ENCODE assay signal across 8 mouse cellular contexts in genomic region chr7:102248691-102249404, GRCm38 (mm10). TPM values are rescaled to one million over a fixed set of nuclear protein-coding genes. Genes with fewer than 3 reads are reported as not detected.
DNase-seq lines count a peak whose midpoint lies in the region; ATAC-seq lines count a peak whose summit lies in the region.

No protein-coding gene starts in this region.

- no peaks in the 10 kb centered on the region for H3K36me3 ChIP-seq in heart, embryonic 10.5 days
- H3K36me3 ChIP-seq in hindbrain, embryonic 14.5 days (replicated peaks; ENCODE audit: control insufficient read depth, insufficient read depth) = no peaks in the 10 kb centered on the region

- H3K9ac ChIP-seq in hindbrain, embryonic 14.5 days = peak overlapping the region; percentile 89; the same call in 1 of the 2 replicates

- WGBS in heart, embryonic 10.5 days = 16% methylated on average over 16 of the region's 16 CpGs
- WGBS in hindbrain, embryonic 14.5 days = 35% methylated on average over 16 of the region's 16 CpGs

- peaks cover 60% of the 10 kb centered on the region for H3K4me1 ChIP-seq in heart, embryonic 10.5 days
- H3K4me1 ChIP-seq in hindbrain, embryonic 14.5 days (replicated peaks; ENCODE audit: control insufficient read depth, insufficient read depth, low read length) = peaks cover 15% of the 10 kb centered on the region; the same call in 1 of the 2 replicates

- DNase-seq in heart, embryonic 10.5 days (ENCODE audit: low spot score) = no peak
- DNase-seq in heart, postnatal 25 days (ENCODE audit: low spot score) = no peak
- DNase-seq in c-Kit-positive CD71-positive TER-119-positive erythroid progenitor cells, embryonic 14.5 days (ENCODE audit: low spot score) = peak; percentile 33
- DNase-seq in hindbrain, embryonic 14.5 days (ENCODE audit: low spot score) = no peak
- peak; percentile 18 to 47 for DNase-seq in thymus, adult 18-20 months
- no peak for DNase-seq in ovary, postnatal 36 days (ENCODE audit: low spot score)
- DNase-seq in ovary, postnatal 14 days (ENCODE audit: low spot score) = no peak

- no peak for ATAC-seq in hindbrain, embryonic 14.5 days (ENCODE audit: low FRiP score)
- ATAC-seq in megakaryocyte progenitor cell, adult 5-6 weeks (replicated peaks; ENCODE audit: poor library complexity) = peak; percentile 33

- peak overlapping the region; percentile 98 for H3K4me2 ChIP-seq in hindbrain, embryonic 14.5 days (replicated peaks)

- intact Hi-C loops in heart, postnatal 25 days (cut with DNase I) = loop anchor here (5.0 kb wide), 1 partner anchor 37 kb away; the partner anchor contains the start of genes Nup98 and Pgap2

- H3K27me3 ChIP-seq in heart, embryonic 10.5 days (ENCODE audit: insufficient read depth, poor library complexity, severe bottlenecking) = no peaks in the 10 kb centered on the region
- H3K27me3 ChIP-seq in hindbrain, embryonic 14.5 days (ENCODE audit: control insufficient read depth, insufficient read depth, low read length) = no peaks in the 10 kb centered on the region

- H3K27ac ChIP-seq in heart, embryonic 10.5 days = peak overlapping the region; percentile 98
- no peak overlapping the region for H3K27ac ChIP-seq in hindbrain, embryonic 14.5 days

- H3K9me3 ChIP-seq in heart, embryonic 10.5 days = no peaks in the 10 kb centered on the region
- H3K9me3 ChIP-seq in hindbrain, embryonic 14.5 days (ENCODE audit: control insufficient read depth, low read length) = no peaks in the 10 kb centered on the region

- H3K4me3 ChIP-seq in heart, embryonic 10.5 days = peak overlapping the region; percentile 91
- peak overlapping the region; percentile 78 for H3K4me3 ChIP-seq in hindbrain, embryonic 14.5 days (replicated peaks; ENCODE audit: low read length)

RNA-seq across cellular contexts. Expression of gene Rhog, which starts 7.0 kb away (rescaled TPM):
- 42.8 and 48.9 TPM in 2 replicates for polyA plus RNA-seq in heart, embryonic 10.5 days (2016; fragmentation: Nextera tagmentation; extraction: Ambion mirVana)
- 10 to 100 TPM; 24.8 to 30.5 TPM for total RNA-seq in heart, postnatal 25 days (2021)
- polyA plus RNA-seq in hindbrain, embryonic 14.5 days (2014; fragmentation: Nextera tagmentation; extraction: Ambion mirVana) = 20.3 and 20.5 TPM in 2 replicates
- 208 and 213 TPM in 2 replicates for total RNA-seq in megakaryocyte progenitor cell, adult 5-6 weeks (2015)
- 44.7 and 47.3 TPM in 2 replicates for total RNA-seq in megakaryocyte progenitor cell, adult 5-6 weeks (2017)

RNA-seq across cellular contexts. Expression of gene Stim1, which starts 18.8 kb away (rescaled TPM):
- 15.1 and 16.6 TPM in 2 replicates for polyA plus RNA-seq in heart, embryonic 10.5 days (2016; fragmentation: Nextera tagmentation; extraction: Ambion mirVana)
- total RNA-seq in heart, postnatal 25 days (2021) = 10 to 100 TPM; 21.6 to 21.8 TPM
- polyA plus RNA-seq in hindbrain, embryonic 14.5 days (2014; fragmentation: Nextera tagmentation; extraction: Ambion mirVana) = 15.2 and 15.4 TPM in 2 replicates
- 22.4 and 23.5 TPM in 2 replicates for total RNA-seq in megakaryocyte progenitor cell, adult 5-6 weeks (2015)
- total RNA-seq in megakaryocyte progenitor cell, adult 5-6 weeks (2017) = 33.5 and 36.4 TPM in 2 replicates

RNA-seq across cellular contexts. Expression of gene Pgap2, which starts 38.8 kb away (rescaled TPM):
- 49.0 and 54.0 TPM in 2 replicates for polyA plus RNA-seq in heart, embryonic 10.5 days (2016; fragmentation: Nextera tagmentation; extraction: Ambion mirVana)
- total RNA-seq in heart, postnatal 25 days (2021) = 10 to 100 TPM; 58.8 to 68.0 TPM
- polyA plus RNA-seq in hindbrain, embryonic 14.5 days (2014; fragmentation: Nextera tagmentation; extraction: Ambion mirVana) = 63.9 and 65.0 TPM in 2 replicates
- total RNA-seq in megakaryocyte progenitor cell, adult 5-6 weeks (2015) = 71.9 and 80.7 TPM in 2 replicates
- total RNA-seq in megakaryocyte progenitor cell, adult 5-6 weeks (2017) = 30.6 and 32.9 TPM in 2 replicates

RNA-seq across cellular contexts. Expression of gene Nup98, which starts 38.9 kb away (rescaled TPM):
- polyA plus RNA-seq in heart, embryonic 10.5 days (2016; fragmentation: Nextera tagmentation; extraction: Ambion mirVana) = 36.6 and 36.7 TPM in 2 replicates
- total RNA-seq in heart, postnatal 25 days (2021) = 10 to 100 TPM; 29.0 to 32.5 TPM
- 24.4 and 25.8 TPM in 2 replicates for polyA plus RNA-seq in hindbrain, embryonic 14.5 days (2014; fragmentation: Nextera tagmentation; extraction: Ambion mirVana)
- 75.3 TPM in 2 replicates for total RNA-seq in megakaryocyte progenitor cell, adult 5-6 weeks (2015)
- 41.3 and 46.1 TPM in 2 replicates for total RNA-seq in megakaryocyte progenitor cell, adult 5-6 weeks (2017)

Comparison
In these comparisons a context has a peak if more than half of its experiments do, and no peak if none do; other contexts are left out.
1. DNase-seq: peak in c-Kit-positive CD71-positive TER-119-positive erythroid progenitor cells, embryonic 14.5 days (single experiment) and thymus, adult 18-20 months (2 of 2); none in heart, embryonic 10.5 days (single experiment), heart, postnatal 25 days (single experiment), hindbrain, embryonic 14.5 days (single experiment), ovary, postnatal 36 days (single experiment) and ovary, postnatal 14 days (single experiment).